Mouse (Mus musculus): ENCODE results near the gene Iqschfp.

- TF ChIP-seq CTCF (IDR thresholded peaks at IDR 0.05; ENCODE audit: low read depth, low read length) (no peak), POLR2A (IDR thresholded peaks at IDR 0.05; ENCODE audit: extremely low read depth, insufficient read depth, low read length) (no peak)
Observed at GRCm38 (mm10) chr3:68576431-68576830, 684.4 kb downstream of the Iqschfp start.
